Mouse (Mus musculus): Measurements from ENCODE around the gene Glrx2. TPM values are rescaled to one million over a fixed set of nuclear protein-coding genes. Genes with fewer than 3 reads are reported as not detected.

The Glrx2 gene
- polyA plus RNA-seq, 1 experiment from 2014 or later: 98.7 TPM

GRCm38 (mm10) chr1:143739361-143740350, 23.5 kb downstream of the Glrx2 start:
- under 1% methylated on average over 67 of the region's 71 CpGs for WGBS
- H3K27me3 ChIP-seq (ENCODE audit: control insufficient read depth, insufficient read depth, low read length): no peaks in the 10 kb centered on the region
- H3K4me2 ChIP-seq (ENCODE audit: low read depth, low read length): peak overlapping the region; percentile 52
- H3K4me1 ChIP-seq (ENCODE audit: control insufficient read depth, insufficient read depth, low read length): no peaks in the 10 kb centered on the region; the same call in 1 of the 2 replicates
- H3K4me3 ChIP-seq (ENCODE audit: low read depth, low read length): peak overlapping the region; percentile 65
- H3K27ac ChIP-seq (ENCODE audit: low read depth, low read length): peak overlapping the region; percentile 89
- H3K9me3 ChIP-seq (ENCODE audit: control insufficient read depth, low read length): no peaks in the 10 kb centered on the region
- ATAC-seq (ENCODE audit: low read depth): peak; percentile 95
- peaks cover 10% of the 10 kb centered on the region; the same call in 1 of the 2 replicates for H3K36me3 ChIP-seq (ENCODE audit: control insufficient read depth, insufficient read depth, low read length)
- peak overlapping the region; percentile 84 for H3K9ac ChIP-seq (replicated peaks; ENCODE audit: low read depth, low read length)

- WGBS: 93% methylated on average over 8 of the region's 10 CpGs
- H3K4me3 ChIP-seq (ENCODE audit: low read depth, low read length): no peak overlapping the region; the same call in 1 of the 2 replicates
- ATAC-seq (ENCODE audit: low read depth): no peak
These were observed 24.4 kb downstream of the Glrx2 start for GRCm38 (mm10) chr1:143740581-143740980.

GRCm38 (mm10) chr1:143741331-143741730, 25.2 kb downstream of the Glrx2 start:
- no peak overlapping the region for H3K4me3 ChIP-seq (ENCODE audit: low read depth, low read length)
- no peak overlapping the region for H3K27ac ChIP-seq (ENCODE audit: low read depth, low read length)
- WGBS: 89% methylated on average over 5 of the region's 5 CpGs
- H3K4me2 ChIP-seq (ENCODE audit: low read depth, low read length): no peak overlapping the region
- no peak overlapping the region for H3K9ac ChIP-seq (replicated peaks; ENCODE audit: low read depth, low read length)
- peaks cover 20% of the 10 kb centered on the region; the same call in 1 of the 2 replicates for H3K36me3 ChIP-seq (ENCODE audit: control insufficient read depth, insufficient read depth, low read length)
- no peaks in the 10 kb centered on the region; the same call in 1 of the 2 replicates for H3K4me1 ChIP-seq (ENCODE audit: control insufficient read depth, insufficient read depth, low read length)
- ATAC-seq (ENCODE audit: low read depth): no peak
- H3K27me3 ChIP-seq (ENCODE audit: control insufficient read depth, insufficient read depth, low read length): no peaks in the 10 kb centered on the region
- no peaks in the 10 kb centered on the region for H3K9me3 ChIP-seq (ENCODE audit: control insufficient read depth, low read length)

More at GRCm38 (mm10) chr1:143740581-143740980, 24.4 kb downstream of the Glrx2 start:
- Histone ChIP-seq H3K36me3 (ENCODE audit: control insufficient read depth, insufficient read depth, low read length) (peaks cover 17% of the 10 kb centered on the region; the same call in 1 of the 2 replicates), H3K4me2 (ENCODE audit: low read depth, low read length) (peak overlapping the region; percentile 52), H3K9ac (replicated peaks; ENCODE audit: low read depth, low read length) (no peak overlapping the region), H3K9me3 (ENCODE audit: control insufficient read depth, low read length) (no peaks in the 10 kb centered on the region), H3K4me1 (ENCODE audit: control insufficient read depth, insufficient read depth, low read length) (no peaks in the 10 kb centered on the region; the same call in 1 of the 2 replicates), H3K27ac (ENCODE audit: low read depth, low read length) (no peak overlapping the region), H3K27me3 (ENCODE audit: control insufficient read depth, insufficient read depth, low read length) (no peaks in the 10 kb centered on the region)

GRCm38 (mm10) chr1:143742186-143742585, 26.0 kb downstream of the Glrx2 start:
- Histone ChIP-seq H3K27ac (ENCODE audit: low read depth, low read length) (no peak overlapping the region), H3K27me3 (ENCODE audit: control insufficient read depth, insufficient read depth, low read length) (no peaks in the 10 kb centered on the region), H3K4me1 (ENCODE audit: control insufficient read depth, insufficient read depth, low read length) (no peaks in the 10 kb centered on the region; the same call in 1 of the 2 replicates), H3K4me3 (ENCODE audit: low read depth, low read length) (no peak overlapping the region), H3K4me2 (ENCODE audit: low read depth, low read length) (no peak overlapping the region), H3K36me3 (ENCODE audit: control insufficient read depth, insufficient read depth, low read length) (peaks cover 28% of the 10 kb centered on the region; the same call in 1 of the 2 replicates), H3K9me3 (ENCODE audit: control insufficient read depth, low read length) (no peaks in the 10 kb centered on the region), H3K9ac (replicated peaks; ENCODE audit: low read depth, low read length) (no peak overlapping the region)
- no peak for ATAC-seq (ENCODE audit: low read depth)
- 47% methylated on average over 6 of the region's 6 CpGs for WGBS

GRCm38 (mm10) chr1:143745871-143746270, 29.7 kb downstream of the Glrx2 start:
- ATAC-seq (ENCODE audit: low read depth): no peak
- Histone ChIP-seq H3K9ac (replicated peaks; ENCODE audit: low read depth, low read length) (no peak overlapping the region), H3K9me3 (ENCODE audit: control insufficient read depth, low read length) (no peaks in the 10 kb centered on the region), H3K36me3 (ENCODE audit: control insufficient read depth, insufficient read depth, low read length) (peaks cover 33% of the 10 kb centered on the region; the same call in 1 of the 2 replicates), H3K4me3 (ENCODE audit: low read depth, low read length) (no peak overlapping the region), H3K27me3 (ENCODE audit: control insufficient read depth, insufficient read depth, low read length) (no peaks in the 10 kb centered on the region), H3K4me2 (ENCODE audit: low read depth, low read length) (no peak overlapping the region), H3K4me1 (ENCODE audit: control insufficient read depth, insufficient read depth, low read length) (no peaks in the 10 kb centered on the region; the same call in 1 of the 2 replicates), H3K27ac (ENCODE audit: low read depth, low read length) (no peak overlapping the region)
- WGBS: 91% methylated on average over 10 of the region's 10 CpGs

- H3K4me1 ChIP-seq (ENCODE audit: control insufficient read depth, insufficient read depth, low read length): no peaks in the 10 kb centered on the region
- no peak overlapping the region for H3K4me3 ChIP-seq (ENCODE audit: low read depth, low read length)
- H3K4me2 ChIP-seq (ENCODE audit: low read depth, low read length): no peak overlapping the region
- no peaks in the 10 kb centered on the region for H3K9me3 ChIP-seq (ENCODE audit: control insufficient read depth, low read length)
- H3K9ac ChIP-seq (replicated peaks; ENCODE audit: low read depth, low read length): no peak overlapping the region
- peaks cover 56% of the 10 kb centered on the region for H3K36me3 ChIP-seq (ENCODE audit: control insufficient read depth, insufficient read depth, low read length)
- no peaks in the 10 kb centered on the region for H3K27me3 ChIP-seq (ENCODE audit: control insufficient read depth, insufficient read depth, low read length)
- 94% methylated on average over 8 of the region's 8 CpGs for WGBS
- H3K27ac ChIP-seq (ENCODE audit: low read depth, low read length): no peak overlapping the region
- no peak for ATAC-seq (ENCODE audit: low read depth)
These were observed 46.0 kb downstream of the Glrx2 start for GRCm38 (mm10) chr1:143762159-143762558.

GRCm38 (mm10) chr1:143764443-143764842, 48.3 kb downstream of the Glrx2 start:
- no peak overlapping the region for H3K4me3 ChIP-seq (ENCODE audit: low read depth, low read length)
- no peaks in the 10 kb centered on the region for H3K4me1 ChIP-seq (ENCODE audit: control insufficient read depth, insufficient read depth, low read length)
- H3K36me3 ChIP-seq (ENCODE audit: control insufficient read depth, insufficient read depth, low read length): peaks cover 44% of the 10 kb centered on the region
- no peak overlapping the region for H3K27ac ChIP-seq (ENCODE audit: low read depth, low read length)
- no peaks in the 10 kb centered on the region for H3K27me3 ChIP-seq (ENCODE audit: control insufficient read depth, insufficient read depth, low read length)
- WGBS: 80% methylated on average over 1 of the region's 1 CpGs
- no peak overlapping the region for H3K4me2 ChIP-seq (ENCODE audit: low read depth, low read length)
- H3K9me3 ChIP-seq (ENCODE audit: control insufficient read depth, low read length): no peaks in the 10 kb centered on the region
- no peak overlapping the region for H3K9ac ChIP-seq (replicated peaks; ENCODE audit: low read depth, low read length)
- ATAC-seq (ENCODE audit: low read depth): no peak

GRCm38 (mm10) chr1:143765801-143766200, 49.7 kb downstream of the Glrx2 start:
- H3K4me3 ChIP-seq (ENCODE audit: low read depth, low read length): no peak overlapping the region
- no peaks in the 10 kb centered on the region for H3K4me1 ChIP-seq (ENCODE audit: control insufficient read depth, insufficient read depth, low read length)
- WGBS: 91% methylated on average over 4 of the region's 4 CpGs
- H3K9ac ChIP-seq (replicated peaks; ENCODE audit: low read depth, low read length): no peak overlapping the region
- no peaks in the 10 kb centered on the region for H3K27me3 ChIP-seq (ENCODE audit: control insufficient read depth, insufficient read depth, low read length)
- H3K9me3 ChIP-seq (ENCODE audit: control insufficient read depth, low read length): no peaks in the 10 kb centered on the region
- H3K27ac ChIP-seq (ENCODE audit: low read depth, low read length): no peak overlapping the region
- H3K4me2 ChIP-seq (ENCODE audit: low read depth, low read length): no peak overlapping the region
- no peak for ATAC-seq (ENCODE audit: low read depth)
- peaks cover 46% of the 10 kb centered on the region for H3K36me3 ChIP-seq (ENCODE audit: control insufficient read depth, insufficient read depth, low read length)

- Histone ChIP-seq H3K27me3 (ENCODE audit: control insufficient read depth, insufficient read depth, low read length) (no peaks in the 10 kb centered on the region), H3K36me3 (ENCODE audit: control insufficient read depth, insufficient read depth, low read length) (peaks cover 42% of the 10 kb centered on the region), H3K9ac (replicated peaks; ENCODE audit: low read depth, low read length) (no peak overlapping the region), H3K27ac (ENCODE audit: low read depth, low read length) (no peak overlapping the region), H3K4me1 (ENCODE audit: control insufficient read depth, insufficient read depth, low read length) (no peaks in the 10 kb centered on the region), H3K4me3 (ENCODE audit: low read depth, low read length) (no peak overlapping the region), H3K4me2 (ENCODE audit: low read depth, low read length) (no peak overlapping the region), H3K9me3 (ENCODE audit: control insufficient read depth, low read length) (no peaks in the 10 kb centered on the region)
- no peak for ATAC-seq (ENCODE audit: low read depth)
- WGBS: 92% methylated on average over 6 of the region's 6 CpGs
These were observed 50.1 kb downstream of the Glrx2 start for GRCm38 (mm10) chr1:143766238-143766637.
